Mouse (Mus musculus) spleen, embryonic (tissue): ENCODE data around the gene Car15.

Source experiments
- CTCF ChIA-PET: fragments of 350-600 bp; sonication (Branson Sonifier 250); formaldehyde crosslinking; loops from one replicate; lab custom pipeline; 2022; lab: Charles Lee

The Car15 gene

DNA sequence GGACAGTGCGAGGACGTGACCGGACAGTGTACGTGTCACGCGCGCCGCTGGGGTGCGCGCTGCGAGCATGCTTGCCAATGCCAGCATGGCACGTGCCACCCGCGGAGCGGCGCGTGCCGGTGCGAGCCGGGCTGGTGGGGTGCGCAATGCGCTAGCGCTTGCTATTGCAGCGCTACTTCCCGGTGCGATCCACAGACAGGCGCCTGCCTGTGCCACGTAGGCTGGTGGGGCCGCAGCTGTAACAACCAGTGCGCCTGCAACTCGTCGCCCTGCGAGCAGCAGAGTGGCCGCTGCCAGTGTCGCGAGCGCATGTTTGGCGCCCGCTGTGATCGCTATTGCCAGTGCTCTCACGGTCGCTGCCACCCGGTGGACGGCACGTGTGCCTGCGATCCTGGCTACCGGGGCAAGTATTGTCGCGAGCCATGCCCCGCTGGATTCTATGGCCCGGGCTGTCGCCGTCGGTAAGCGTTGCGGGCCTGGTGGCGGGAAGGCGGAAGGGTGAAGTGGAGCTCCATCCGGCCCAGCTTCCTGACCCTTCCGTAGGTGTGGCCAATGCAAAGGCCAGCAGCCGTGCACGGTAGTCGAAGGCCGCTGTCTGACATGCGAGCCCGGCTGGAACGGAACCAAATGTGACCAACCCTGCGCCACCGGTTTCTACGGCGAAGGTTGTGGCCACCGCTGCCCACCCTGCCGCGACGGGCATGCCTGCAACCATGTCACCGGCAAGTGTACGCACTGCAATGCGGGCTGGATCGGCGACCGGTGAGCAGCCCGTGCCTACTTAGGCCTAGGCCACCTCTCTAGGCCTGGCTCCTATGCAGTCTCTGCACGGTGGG lies 35.1 kb downstream of the Car15 start:
- CTCF ChIA-PET, result no interaction called here

DNA sequence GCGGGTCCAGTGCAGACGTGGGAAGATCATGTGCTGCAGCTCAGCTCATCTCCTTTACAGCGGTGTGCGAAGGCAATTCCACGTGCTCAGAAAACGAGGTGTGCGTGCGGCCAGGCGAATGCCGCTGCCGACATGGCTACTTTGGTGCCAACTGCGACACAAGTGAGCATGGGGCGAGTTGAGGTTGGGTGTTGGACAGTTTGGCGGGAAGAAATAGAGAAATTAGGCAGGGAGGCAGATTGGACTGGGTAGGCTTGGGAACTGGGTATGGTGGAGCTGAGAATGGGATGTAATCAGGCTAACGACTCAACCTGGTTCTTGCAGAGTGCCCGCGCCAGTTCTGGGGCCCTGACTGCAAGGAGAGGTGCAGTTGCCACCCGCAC lies 35.7 kb downstream of the Car15 start:
- CTCF ChIA-PET, result no interaction called here

DNA sequence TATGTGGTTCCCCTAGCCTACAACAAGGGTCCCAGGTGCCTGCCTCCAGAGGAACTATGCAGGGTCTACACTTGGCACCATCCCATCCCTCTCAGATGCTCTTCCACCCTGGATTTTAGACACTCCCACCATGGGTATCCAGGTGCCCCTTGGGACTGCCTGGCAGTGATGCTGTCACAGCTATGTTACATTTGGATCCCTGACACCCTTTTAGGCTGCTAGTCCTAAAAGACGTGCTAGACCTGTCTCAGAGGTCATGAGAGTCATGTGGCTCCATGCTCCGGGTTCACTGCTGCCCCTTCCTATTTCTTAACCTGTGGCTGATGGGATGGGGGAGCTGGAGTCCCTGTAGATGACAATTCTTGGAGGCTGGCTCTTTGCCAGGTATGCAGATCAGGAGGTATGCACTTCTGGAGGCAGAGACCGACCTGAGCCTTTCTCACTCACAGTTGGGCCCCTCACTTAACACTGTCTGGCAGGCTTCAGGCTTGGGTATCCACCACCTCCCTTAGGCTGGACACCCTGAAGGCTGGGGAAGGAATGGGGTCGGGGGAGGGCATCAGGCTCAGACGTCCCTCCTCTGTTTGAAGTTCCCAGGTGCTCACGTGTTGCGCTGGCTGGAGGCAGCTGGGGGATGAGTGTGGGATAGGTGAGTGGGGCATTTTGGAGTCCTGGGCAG lies 36.2 kb downstream of the Car15 start:
- CTCF ChIA-PET, result no interaction called here

DNA sequence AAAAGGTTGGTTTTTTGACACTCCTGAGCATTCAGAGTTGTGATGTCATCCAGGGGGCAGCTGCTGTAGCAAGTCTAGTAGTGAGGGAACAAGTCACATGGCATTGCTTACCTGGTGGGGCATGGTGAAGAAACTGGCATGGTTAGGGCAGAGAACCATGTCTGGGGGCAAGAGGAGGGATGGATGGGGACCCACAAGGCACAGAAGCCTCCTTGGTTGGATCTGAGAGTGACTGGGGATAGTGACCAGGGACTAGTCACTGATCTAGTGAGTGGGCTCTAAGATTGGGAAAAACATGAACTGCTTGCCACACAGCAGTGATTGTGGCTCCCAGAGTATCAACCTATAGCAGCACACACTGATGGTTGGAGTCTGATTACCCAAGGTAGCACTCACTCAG lies 38.6 kb downstream of the Car15 start:
- CTCF ChIA-PET, result no interaction called here

DNA sequence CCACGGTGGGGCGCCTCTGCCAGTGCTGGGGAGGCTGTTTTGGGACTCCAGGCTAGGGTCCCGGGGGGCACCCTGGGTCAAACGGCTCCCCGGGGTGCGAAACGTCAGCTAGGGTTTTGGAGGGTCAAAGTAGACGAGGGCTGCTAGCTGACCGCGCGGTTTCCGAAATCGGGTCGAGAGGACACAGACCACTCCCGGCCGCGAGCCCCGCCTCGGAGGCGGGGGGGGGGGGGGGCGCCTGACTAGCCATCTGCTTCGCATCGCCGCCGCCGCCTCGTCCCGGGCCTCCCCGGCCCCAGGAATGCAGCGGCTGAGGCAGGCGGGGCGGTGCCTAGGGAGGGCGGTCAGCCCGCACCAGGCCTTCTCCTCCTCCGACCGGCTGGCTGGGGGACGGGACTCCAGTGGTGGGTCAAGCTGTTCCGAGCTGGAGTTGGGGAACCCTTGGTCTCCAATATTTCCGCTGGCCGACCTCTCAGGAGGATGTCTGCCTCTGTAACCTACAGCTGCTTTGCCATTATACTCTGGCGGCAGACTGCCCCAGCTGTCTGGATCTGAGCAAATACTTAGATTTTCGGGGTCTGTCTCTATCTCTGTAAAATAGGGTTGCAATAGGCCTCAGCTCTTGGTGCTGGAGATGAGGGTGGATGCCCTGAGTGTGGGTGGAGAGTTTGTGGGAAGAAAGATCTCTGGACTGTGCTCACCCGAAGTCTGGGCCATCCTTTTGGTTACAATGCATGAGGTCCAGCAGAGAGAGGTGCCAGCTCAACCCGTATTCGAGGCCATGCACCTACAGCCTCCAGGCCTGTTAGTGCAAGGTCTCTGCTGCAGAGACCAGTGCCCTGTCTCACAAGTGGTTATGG lies 39.6 kb downstream of the Car15 start:
- CTCF ChIA-PET, result interaction anchor here (0.7 to 1.3 kb wide), 3 partner anchors 13 to 833 kb away, joined by 4 to 9 read pairs (median 4); no protein-coding TSS in a partner anchor

DNA sequence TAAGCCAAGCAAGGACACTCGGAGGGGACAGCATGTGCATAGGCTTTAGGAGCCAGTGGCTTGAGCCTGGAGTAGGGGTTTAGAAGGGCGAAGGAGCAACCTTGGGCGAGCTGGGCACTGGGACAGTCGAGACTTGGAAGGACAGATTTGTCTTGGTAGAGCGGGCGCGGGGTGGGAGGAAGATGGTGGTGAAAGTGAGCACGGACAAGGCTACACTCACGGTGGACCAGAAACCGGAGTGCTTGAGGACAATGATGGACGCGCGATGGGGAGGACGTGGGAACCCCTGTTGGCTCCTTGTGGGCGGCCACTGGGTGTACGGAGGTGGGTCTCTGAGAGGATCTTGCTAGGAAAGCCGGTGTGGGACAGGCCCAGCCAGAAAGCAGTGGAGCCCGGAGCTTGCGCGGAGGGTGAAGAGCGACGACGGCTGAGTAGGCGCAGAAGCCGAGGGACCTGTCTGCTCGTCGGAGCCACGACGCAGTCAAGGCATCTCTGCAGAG lies 40.3 kb downstream of the Car15 start:
- CTCF ChIA-PET, result interaction anchor here (1.3 kb wide), 1 partner anchor 14 kb away, joined by 4 read pairs; no protein-coding TSS in a partner anchor

DNA sequence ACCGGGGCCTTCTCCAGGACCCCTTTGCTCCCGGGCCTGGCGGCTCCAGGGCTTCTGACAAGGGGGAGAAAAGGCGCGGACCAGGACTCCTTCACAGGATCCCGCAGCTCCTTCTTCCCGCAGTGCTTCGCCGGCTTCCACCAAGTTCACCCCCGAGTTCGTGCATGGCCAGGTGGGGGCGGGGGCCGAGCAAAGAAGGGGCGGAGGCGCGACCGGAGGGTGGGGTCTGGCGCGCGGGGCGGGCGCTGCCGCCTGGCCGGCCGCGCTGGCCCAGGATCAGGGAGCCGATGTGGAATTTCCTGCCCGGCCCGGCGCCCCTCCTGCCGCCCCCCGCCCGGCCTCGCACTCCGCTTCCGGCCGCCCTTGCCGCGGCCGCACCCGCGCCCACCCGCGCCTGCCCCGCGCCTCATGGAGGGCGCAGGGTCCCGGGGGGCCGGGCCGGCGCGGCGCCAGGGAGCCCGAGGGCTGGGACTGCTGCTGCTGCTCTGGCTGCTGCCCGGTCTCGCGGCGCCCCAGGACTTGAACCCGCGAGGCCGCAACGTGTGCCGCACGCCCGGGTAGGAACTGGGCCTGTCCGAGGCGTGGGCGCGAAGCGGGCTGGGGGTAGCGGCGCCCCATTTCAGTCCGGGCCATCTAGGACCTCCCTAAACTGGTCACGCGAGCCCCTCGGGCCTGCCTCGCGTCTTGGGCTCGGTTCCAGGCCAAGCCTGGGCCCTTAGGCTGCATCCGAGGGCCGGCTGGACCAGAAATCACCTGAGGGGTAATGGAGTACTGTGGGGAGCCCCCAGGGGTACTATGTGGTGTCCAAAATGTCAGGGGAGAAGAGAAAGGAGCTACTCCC lies 41.0 kb downstream of the Car15 start, which contains the start of gene Scarf2:
Scarf2 (plus strand) TSS at position 312 of the 841 bp plus-strand sequence.
- CTCF ChIA-PET, result interaction anchor here (1.6 kb wide), 1 partner anchor 9 kb away, joined by 5 read pairs; no protein-coding TSS in a partner anchor

DNA sequence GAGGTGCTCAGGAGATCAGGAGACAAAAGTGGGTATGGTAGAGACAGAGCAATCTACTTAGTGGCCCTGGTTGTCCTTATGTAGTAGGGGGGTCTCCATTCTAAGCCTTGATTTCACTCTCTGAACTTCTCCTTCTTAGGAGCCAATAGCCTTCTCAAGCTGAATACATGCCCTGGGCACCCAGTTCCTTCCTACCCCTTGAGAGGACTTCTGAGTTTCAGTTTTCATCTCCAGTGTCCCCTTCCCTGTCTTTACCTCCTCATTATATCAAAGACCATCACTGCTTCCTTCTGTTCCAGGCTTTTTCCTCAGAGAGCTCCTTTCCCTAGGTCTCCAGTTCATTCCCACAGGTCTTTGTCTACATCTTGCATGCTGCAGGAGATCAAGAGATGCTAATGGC lies 41.6 kb downstream of the Car15 start:
- CTCF ChIA-PET, result interaction anchor here (1.6 kb wide), 1 partner anchor 9 kb away, joined by 5 read pairs; no protein-coding TSS in a partner anchor

DNA sequence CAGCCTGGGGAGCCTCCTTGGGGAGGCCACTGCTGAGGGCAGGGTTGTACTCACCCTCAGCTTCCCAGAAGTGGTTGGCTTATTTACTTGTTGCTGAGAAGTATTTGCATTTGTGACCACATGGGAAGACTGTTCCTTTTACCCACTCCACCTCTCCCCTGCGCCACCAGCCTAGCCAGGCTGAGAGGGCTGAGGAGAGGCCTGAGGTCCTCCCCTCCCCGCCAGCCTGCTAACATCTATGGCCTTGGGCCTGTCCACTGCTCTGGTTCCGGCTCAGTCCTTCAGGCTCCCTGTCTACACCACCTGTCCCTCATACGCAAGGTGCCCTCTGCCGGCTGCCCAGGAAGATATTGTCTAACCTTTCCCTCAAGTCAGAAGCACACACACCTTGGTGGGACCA lies 42.5 kb downstream of the Car15 start:
- CTCF ChIA-PET, result interaction anchor here (1.6 kb wide), 1 partner anchor 10 kb away, joined by 5 read pairs; no protein-coding TSS in a partner anchor

DNA sequence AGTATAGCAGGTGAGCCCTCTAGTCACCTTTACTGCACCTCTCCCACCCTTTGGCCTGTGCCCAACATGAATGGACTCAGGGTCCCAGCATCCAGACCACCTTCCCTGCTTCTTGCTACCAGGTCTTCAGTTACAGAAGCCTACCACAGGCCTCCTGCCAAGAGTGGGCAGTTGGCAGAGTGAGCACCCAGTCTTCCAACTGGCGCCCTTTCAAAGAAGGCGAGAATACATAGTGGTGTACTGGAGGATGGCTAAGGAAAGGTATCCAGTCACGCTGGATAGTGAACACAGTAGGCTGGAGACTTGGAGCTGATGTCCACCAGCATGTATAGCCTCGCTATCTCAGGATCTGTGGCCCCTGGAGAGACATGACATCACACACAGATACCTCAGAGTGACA lies 44.1 kb downstream of the Car15 start:
- CTCF ChIA-PET, result no interaction called here

DNA sequence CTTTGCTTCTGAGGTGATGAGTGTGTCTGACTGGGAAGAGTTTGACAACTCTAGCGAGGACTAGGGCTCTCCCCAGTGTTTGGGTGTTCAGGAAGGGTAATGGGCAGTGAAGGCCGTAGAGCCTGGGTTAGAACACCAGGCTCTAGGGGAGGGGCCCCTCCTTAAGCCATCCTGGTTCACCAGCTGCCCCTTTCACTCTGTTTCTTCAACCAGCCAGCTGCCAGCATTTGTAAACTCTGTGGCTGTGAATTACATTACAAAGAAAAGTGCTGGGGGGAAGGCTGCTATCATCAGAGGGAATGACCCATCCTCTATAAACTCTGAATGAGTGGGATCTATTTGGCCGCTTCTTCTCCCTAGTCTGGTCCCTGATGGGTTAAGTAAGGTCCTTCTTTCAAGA lies 45.4 kb downstream of the Car15 start:
- CTCF ChIA-PET, result interaction anchor here (0.9 kb wide), 1 partner anchor 8 kb away, joined by 8 read pairs; no protein-coding TSS in a partner anchor

DNA sequence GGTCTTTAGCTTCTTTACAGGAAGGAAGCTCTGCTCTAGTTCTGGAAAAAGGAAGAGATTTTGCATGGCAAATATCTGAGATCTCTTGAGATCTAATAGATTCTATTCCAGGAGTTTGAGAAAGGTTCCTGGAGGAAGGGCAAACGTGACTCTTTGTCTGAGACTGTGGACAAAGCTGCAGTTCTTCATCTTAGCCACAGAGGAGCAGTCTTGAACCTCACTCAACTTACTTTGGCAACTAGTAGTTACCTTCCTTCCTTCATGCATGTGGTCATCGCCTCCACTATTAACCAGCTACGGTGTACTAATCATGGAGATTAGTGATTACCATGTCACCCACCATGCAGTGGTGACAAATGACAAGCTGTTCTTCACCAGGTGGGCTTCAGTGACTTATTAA lies 52.8 kb downstream of the Car15 start:
- CTCF ChIA-PET, result no interaction called here
